Mouse (Mus musculus): ENCODE data around the gene Islr. TPM values are rescaled to one million over a fixed set of nuclear protein-coding genes. Genes with fewer than 3 reads are reported as not detected.

Islr gene
- polyA plus RNA-seq, 1 experiment from 2014 or later, result 89.5 TPM

GRCm38 (mm10) chr9:58242696-58243095 is 38.6 kb upstream of the Islr start:
- Histone ChIP-seq H3K9me3 (no peaks in the 10 kb centered on the region), H3K27ac (peak overlapping the region; percentile 83), H3K27me3 (no peaks in the 10 kb centered on the region), H3K9ac (no peak overlapping the region), H3K4me3 (no peak overlapping the region), H3K36me3 (peaks cover 7% of the 10 kb centered on the region; the same call in 1 of the 2 replicates), H3K4me1 (peaks cover 58% of the 10 kb centered on the region), H3K4me2 (no peak overlapping the region)
- no peak for ATAC-seq (ENCODE audit: borderline replicate concordance, extremely low read depth, low FRiP score, low TSS enrichment)
- 81% methylated on average over 5 of the region's 5 CpGs for WGBS

DNA sequence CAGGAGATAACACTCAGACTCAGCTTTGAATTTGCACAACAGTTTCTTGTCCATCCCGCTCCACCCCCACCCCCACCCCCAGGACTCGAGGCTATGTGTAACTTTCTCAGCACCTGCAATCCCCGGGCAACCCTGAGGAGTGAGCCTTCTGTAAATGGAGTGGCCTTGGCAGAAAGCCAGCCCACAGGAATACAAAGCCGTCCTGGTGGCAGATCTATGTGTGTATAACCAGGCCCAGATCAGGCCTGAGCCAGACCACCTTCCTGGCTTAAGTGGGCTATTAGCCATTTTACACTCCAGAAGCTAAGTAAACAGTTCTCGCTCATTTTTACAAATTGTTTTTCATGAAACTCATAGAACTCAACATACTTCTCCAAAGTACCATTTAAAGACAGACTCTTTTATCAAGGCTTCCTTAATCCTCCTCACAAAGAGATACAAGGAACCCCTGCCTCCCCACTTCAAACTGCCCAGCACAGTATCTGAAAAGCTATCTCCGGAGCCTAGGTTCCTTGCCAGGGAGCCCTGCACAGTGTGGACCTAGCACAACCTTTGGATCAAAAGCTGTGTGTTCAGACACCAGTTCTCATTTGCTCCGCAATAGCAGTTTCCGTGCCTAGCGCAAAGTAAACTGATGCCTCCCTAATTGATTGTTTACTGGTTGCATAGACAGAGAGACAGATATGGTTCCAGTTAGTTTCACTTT is 37.8 kb upstream of the Islr start:
- 33% methylated on average over 9 of the region's 9 CpGs for WGBS
- peak overlapping the region; percentile 83 for H3K27ac ChIP-seq
- H3K9me3 ChIP-seq, result no peaks in the 10 kb centered on the region
- peaks cover 51% of the 10 kb centered on the region for H3K4me1 ChIP-seq
- peaks cover 7% of the 10 kb centered on the region; the same call in 1 of the 2 replicates for H3K36me3 ChIP-seq
- 0 out of 2 replicates have a peak overlapping the region, but pooled peaks have one; percentile 1 for H3K4me2 ChIP-seq
- H3K4me3 ChIP-seq, result no peak overlapping the region
- H3K27me3 ChIP-seq, result no peaks in the 10 kb centered on the region
- ATAC-seq (ENCODE audit: borderline replicate concordance, extremely low read depth, low FRiP score, low TSS enrichment), result peak; percentile 88; the same call in 1 of the 2 replicates
- H3K9ac ChIP-seq, result no peak overlapping the region

- ATAC-seq (ENCODE audit: borderline replicate concordance, extremely low read depth, low FRiP score, low TSS enrichment), result no peak
- Histone ChIP-seq H3K27ac (no peak overlapping the region), H3K9me3 (no peaks in the 10 kb centered on the region), H3K36me3 (peaks cover 47% of the 10 kb centered on the region), H3K9ac (no peak overlapping the region), H3K4me2 (no peak overlapping the region), H3K4me3 (no peak overlapping the region), H3K27me3 (no peaks in the 10 kb centered on the region), H3K4me1 (no peaks in the 10 kb centered on the region)
- WGBS, result 98% methylated on average over 28 of the region's 28 CpGs
Measured at GRCm38 (mm10) chr9:58234502-58235015, 30.5 kb upstream of the Islr start.

GRCm38 (mm10) chr9:58232374-58232773 is 28.3 kb upstream of the Islr start:
- H3K4me1 ChIP-seq, result no peaks in the 10 kb centered on the region
- no peaks in the 10 kb centered on the region for H3K9me3 ChIP-seq
- no peak overlapping the region for H3K4me2 ChIP-seq
- no peak overlapping the region for H3K4me3 ChIP-seq
- ATAC-seq (ENCODE audit: borderline replicate concordance, extremely low read depth, low FRiP score, low TSS enrichment), result no peak
- peak overlapping the region; percentile 57; the same call in 1 of the 2 replicates for H3K27ac ChIP-seq
- no peaks in the 10 kb centered on the region for H3K27me3 ChIP-seq
- 55% methylated on average over 5 of the region's 5 CpGs for WGBS
- no peak overlapping the region for H3K9ac ChIP-seq
- H3K36me3 ChIP-seq, result peaks cover 69% of the 10 kb centered on the region

GRCm38 (mm10) chr9:58231746-58232145 is 27.6 kb upstream of the Islr start:
- H3K27ac ChIP-seq, result peak overlapping the region; percentile 57; the same call in 1 of the 2 replicates
- WGBS, result 64% methylated on average over 6 of the region's 6 CpGs
- no peak for ATAC-seq (ENCODE audit: borderline replicate concordance, extremely low read depth, low FRiP score, low TSS enrichment)
- H3K4me1 ChIP-seq, result no peaks in the 10 kb centered on the region
- H3K27me3 ChIP-seq, result no peaks in the 10 kb centered on the region
- no peak overlapping the region for H3K4me2 ChIP-seq
- no peak overlapping the region for H3K4me3 ChIP-seq
- no peak overlapping the region for H3K9ac ChIP-seq
- peaks cover 72% of the 10 kb centered on the region for H3K36me3 ChIP-seq
- no peaks in the 10 kb centered on the region for H3K9me3 ChIP-seq

DNA sequence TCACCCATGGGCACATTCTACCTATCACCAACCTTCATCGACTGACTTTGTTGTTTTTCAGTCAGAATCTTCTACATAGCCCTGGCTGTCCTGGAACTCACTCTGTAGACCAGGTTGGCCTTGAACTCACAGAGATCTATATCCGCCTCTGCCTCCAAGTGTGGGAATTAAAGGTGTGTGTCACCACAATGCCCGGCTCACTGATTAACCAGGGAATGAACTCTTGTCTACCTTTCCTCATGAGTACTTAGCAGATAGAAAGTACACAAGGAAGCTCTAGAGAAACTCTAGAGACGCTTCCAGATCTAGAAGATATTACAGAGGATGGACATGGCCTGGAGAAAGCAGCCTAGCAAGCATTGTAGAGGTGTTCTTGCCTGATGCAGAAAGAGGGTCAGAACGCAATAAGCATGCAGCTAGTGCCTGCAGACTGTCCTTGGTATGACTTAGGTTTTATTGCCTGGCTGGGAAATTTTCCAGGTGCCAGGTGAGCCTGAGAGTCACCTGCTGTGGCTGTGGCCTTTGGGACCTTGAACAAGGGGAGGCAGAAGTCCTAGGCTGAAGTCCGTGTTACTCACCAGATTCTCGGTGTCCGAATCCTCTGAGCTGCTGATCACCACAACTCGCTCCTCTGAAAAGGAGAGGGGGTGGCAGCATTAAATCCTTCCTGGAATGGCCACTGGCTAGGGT is 24.8 kb upstream of the Islr start:
- no peak for ATAC-seq (ENCODE audit: borderline replicate concordance, extremely low read depth, low FRiP score, low TSS enrichment)
- H3K9me3 ChIP-seq, result no peaks in the 10 kb centered on the region
- H3K36me3 ChIP-seq, result peaks cover 68% of the 10 kb centered on the region
- H3K4me2 ChIP-seq, result no peak overlapping the region
- H3K9ac ChIP-seq, result no peak overlapping the region
- H3K27ac ChIP-seq, result no peak overlapping the region
- no peaks in the 10 kb centered on the region for H3K27me3 ChIP-seq
- WGBS, result 91% methylated on average over 9 of the region's 9 CpGs
- no peaks in the 10 kb centered on the region for H3K4me1 ChIP-seq
- H3K4me3 ChIP-seq, result no peak overlapping the region

- Histone ChIP-seq H3K27me3 (no peaks in the 10 kb centered on the region), H3K36me3 (peaks cover 59% of the 10 kb centered on the region), H3K9me3 (no peaks in the 10 kb centered on the region), H3K9ac (no peak overlapping the region), H3K4me2 (no peak overlapping the region), H3K4me3 (no peak overlapping the region), H3K4me1 (no peaks in the 10 kb centered on the region), H3K27ac (no peak overlapping the region)
- no peak for ATAC-seq (ENCODE audit: borderline replicate concordance, extremely low read depth, low FRiP score, low TSS enrichment)
- WGBS, result 62% methylated on average over 9 of the region's 9 CpGs
Measured at GRCm38 (mm10) chr9:58225915-58226913, 22.1 kb upstream of the Islr start.

DNA sequence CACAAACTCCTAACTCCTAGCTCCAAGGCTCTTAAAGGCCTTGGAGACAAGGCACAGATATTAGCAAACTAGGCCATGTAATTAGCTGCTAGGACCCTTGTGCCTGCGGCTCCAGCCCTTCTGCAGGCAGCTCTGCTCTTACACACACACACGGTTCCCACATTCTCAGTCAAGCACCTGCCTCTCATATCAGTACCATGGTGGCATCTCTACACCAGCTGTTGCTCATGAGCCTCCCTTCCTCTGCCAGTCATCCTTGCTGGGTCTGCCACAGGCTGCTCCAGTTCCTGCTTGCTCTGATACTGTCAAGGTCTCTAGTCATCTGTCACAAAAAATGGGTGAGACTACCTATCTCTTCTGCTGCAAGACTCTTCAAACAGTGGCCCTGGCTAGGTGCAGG is 20.2 kb upstream of the Islr start:
- Histone ChIP-seq H3K4me1 (no peaks in the 10 kb centered on the region), H3K4me2 (no peak overlapping the region), H3K36me3 (peaks cover 47% of the 10 kb centered on the region), H3K9me3 (no peaks in the 10 kb centered on the region), H3K27me3 (no peaks in the 10 kb centered on the region), H3K27ac (no peak overlapping the region), H3K9ac (no peak overlapping the region), H3K4me3 (no peak overlapping the region)
- ATAC-seq (ENCODE audit: borderline replicate concordance, extremely low read depth, low FRiP score, low TSS enrichment), result no peak
- WGBS, result 84% methylated on average over 2 of the region's 2 CpGs

DNA sequence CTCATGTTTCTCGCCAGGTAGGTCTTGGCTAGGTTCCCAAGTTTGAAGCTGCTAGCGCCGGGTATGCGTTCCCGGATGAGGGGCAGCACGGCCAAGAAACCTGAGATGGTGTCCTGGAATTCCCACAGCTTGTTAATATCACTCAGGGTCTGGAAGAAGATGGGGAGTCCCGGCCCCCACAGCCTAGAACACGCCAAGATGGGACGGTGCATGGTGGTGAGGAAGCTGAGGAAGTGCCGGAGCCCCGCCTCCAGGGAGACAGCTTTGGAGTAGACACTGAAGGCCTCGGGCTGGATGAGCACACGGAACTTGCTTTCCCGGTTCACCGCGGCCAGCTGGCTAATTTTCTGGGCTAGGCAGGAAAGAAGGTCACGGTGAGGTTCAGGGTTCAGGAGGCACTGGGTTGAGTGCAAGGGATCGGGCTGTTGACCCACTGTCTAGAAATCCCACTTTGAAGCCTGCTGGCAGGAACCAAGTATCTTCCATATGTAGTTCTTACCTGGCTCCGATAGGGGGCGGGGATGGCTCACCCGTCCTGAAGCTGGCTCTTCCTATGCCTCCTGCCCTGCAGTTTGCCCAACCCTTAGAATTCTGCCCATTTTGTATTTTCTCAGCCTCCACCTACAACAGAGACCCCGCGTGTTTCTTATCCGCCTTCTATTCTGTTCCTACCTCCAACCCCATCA is 16.3 kb upstream of the Islr start:
- Histone ChIP-seq H3K9ac (no peak overlapping the region), H3K4me1 (no peaks in the 10 kb centered on the region), H3K27me3 (no peaks in the 10 kb centered on the region), H3K9me3 (no peaks in the 10 kb centered on the region), H3K27ac (no peak overlapping the region), H3K36me3 (peaks cover 21% of the 10 kb centered on the region; the same call in 1 of the 2 replicates), H3K4me3 (no peak overlapping the region), H3K4me2 (no peak overlapping the region)
- WGBS, result 61% methylated on average over 24 of the region's 24 CpGs
- ATAC-seq (ENCODE audit: borderline replicate concordance, extremely low read depth, low FRiP score, low TSS enrichment), result no peak

GRCm38 (mm10) chr9:58218539-58218938 is 14.4 kb upstream of the Islr start:
- H3K27ac ChIP-seq, result no peak overlapping the region
- no peak overlapping the region for H3K9ac ChIP-seq
- no peak overlapping the region for H3K4me2 ChIP-seq
- WGBS, result 87% methylated on average over 3 of the region's 3 CpGs
- H3K27me3 ChIP-seq, result no peaks in the 10 kb centered on the region
- no peak overlapping the region for H3K4me3 ChIP-seq
- H3K4me1 ChIP-seq, result peaks cover 17% of the 10 kb centered on the region
- no peak for ATAC-seq (ENCODE audit: borderline replicate concordance, extremely low read depth, low FRiP score, low TSS enrichment)
- no peaks in the 10 kb centered on the region for H3K9me3 ChIP-seq
- peaks cover 14% of the 10 kb centered on the region; the same call in 1 of the 2 replicates for H3K36me3 ChIP-seq

DNA sequence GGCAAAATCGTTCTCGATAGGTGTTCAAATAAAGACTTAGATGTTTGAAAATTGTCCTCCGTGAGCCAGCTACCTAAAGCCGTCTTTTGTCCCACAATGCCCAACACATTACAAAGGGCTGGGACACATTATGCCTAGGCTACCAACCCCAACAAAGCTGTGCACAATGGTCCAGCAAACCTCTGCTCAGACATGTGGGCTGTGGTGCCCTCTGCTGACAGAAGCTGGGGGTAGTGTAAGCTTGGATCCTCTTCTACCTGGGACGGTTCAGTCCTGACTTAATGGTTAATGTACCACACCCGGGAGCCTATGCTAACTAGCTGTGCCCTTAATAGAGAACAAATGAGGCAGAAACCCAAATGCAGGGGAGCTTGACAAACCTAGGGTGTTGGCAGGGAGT is 12.3 kb upstream of the Islr start:
- H3K9me3 ChIP-seq, result no peaks in the 10 kb centered on the region
- WGBS, result 54% methylated on average over 6 of the region's 6 CpGs
- H3K4me1 ChIP-seq, result peaks cover 17% of the 10 kb centered on the region
- peaks cover 4% of the 10 kb centered on the region; the same call in 1 of the 2 replicates for H3K36me3 ChIP-seq
- H3K4me3 ChIP-seq, result no peak overlapping the region
- H3K27ac ChIP-seq, result no peak overlapping the region
- no peak overlapping the region for H3K4me2 ChIP-seq
- no peak for ATAC-seq (ENCODE audit: borderline replicate concordance, extremely low read depth, low FRiP score, low TSS enrichment)
- H3K27me3 ChIP-seq, result no peaks in the 10 kb centered on the region
- H3K9ac ChIP-seq, result no peak overlapping the region
